Mouse (Mus musculus): ENCODE results near the gene Itih5.

Gene Itih5

DNA sequence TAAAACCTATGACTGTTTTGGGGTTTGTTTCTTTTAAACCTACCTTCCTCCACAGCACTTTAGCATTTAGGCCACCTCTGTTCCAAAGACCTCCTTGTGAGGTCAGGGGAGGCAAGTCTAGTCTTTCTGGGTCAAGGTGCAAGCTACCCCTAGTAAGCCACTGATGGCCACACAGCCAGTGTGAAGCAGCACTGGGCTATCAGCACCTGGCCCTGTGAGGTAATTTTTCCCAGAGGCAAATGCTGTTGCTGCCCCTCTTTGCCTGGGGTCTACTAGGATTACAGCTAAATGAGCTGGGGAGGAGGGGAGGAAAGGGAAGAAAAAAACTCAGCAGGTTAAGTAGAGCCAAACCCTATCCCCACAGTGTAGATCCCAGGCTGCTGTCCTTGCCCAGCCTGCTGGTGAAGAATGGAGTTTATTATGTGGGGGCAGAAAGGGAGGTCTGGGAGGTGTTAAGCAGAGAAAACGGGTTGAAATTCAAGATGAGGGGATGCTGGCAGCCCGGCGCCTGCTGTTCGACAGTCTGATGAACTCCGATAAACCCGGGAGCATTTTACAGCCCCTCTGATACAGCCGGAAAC is 110.6 kb downstream of the Itih5 start:
- DNase-seq = no peak

DNA sequence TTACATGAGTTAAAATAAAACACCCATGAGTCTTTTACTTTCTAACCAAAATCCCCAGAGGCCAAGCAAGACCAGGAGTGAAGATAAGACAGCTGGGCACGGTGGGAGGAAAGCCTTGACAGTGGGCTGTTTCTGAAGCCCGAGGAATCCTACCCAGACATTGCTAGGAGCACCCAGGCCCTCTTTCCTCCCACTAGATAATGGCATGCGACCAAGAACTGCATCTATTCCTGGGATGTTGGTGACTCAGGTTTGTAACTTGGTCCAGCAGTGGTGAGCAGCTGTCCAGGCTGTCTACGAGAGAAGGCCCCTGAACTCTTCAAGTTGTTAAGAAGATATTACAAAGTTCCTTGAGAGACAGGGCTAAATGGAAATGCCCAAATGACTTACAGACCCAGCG is 112.5 kb downstream of the Itih5 start:
- no peak for DNase-seq

GRCm38 (mm10) chr2:10272604-10273115 is 119.3 kb downstream of the Itih5 start:
- DNase-seq = no peak

- DNase-seq = no peak
Observed at GRCm38 (mm10) chr2:10273541-10274050, 120.2 kb downstream of the Itih5 start.

GRCm38 (mm10) chr2:10276194-10276593 is 122.8 kb downstream of the Itih5 start:
- DNase-seq = no peak

GRCm38 (mm10) chr2:10283686-10284085 is 130.3 kb downstream of the Itih5 start:
- DNase-seq = no peak

- no peak for DNase-seq
Observed at GRCm38 (mm10) chr2:10284636-10285270, 131.4 kb downstream of the Itih5 start.

- DNase-seq = no peak
Observed at GRCm38 (mm10) chr2:10285975-10286374, 132.6 kb downstream of the Itih5 start.

GRCm38 (mm10) chr2:10288142-10288831 is 134.9 kb downstream of the Itih5 start:
- peak in 1 of 2 experiments; percentile 53 for DNase-seq

DNA sequence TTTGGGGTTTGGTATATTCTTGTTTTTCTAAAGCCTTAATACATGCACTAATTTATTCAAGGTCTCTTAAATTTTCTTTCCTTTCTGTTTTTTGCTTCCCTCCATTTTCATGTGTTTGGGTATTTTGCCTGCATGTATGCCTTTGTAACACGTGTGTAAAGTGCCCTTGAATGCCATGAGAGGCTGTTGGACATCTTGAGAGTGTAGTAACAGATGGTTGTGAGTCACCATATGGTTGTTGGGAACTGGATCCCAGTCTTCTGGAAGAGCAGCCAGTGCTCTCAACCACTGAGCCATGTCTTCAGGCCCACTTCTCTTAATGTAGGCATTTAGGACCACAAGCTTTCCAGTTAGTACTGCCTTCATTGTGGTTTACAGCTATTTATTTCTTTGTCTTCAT is 135.5 kb downstream of the Itih5 start:
- no peak for DNase-seq

GRCm38 (mm10) chr2:10290115-10290514 is 136.7 kb downstream of the Itih5 start:
- DNase-seq = no peak

- DNase-seq = no peak
Observed at GRCm38 (mm10) chr2:10293556-10294206, 140.3 kb downstream of the Itih5 start.

- no peak for DNase-seq
Observed at GRCm38 (mm10) chr2:10295908-10296307, 142.5 kb downstream of the Itih5 start.

- no peak for DNase-seq
Observed at GRCm38 (mm10) chr2:10300244-10300643, 146.9 kb downstream of the Itih5 start.

- DNase-seq = no peak
Observed at GRCm38 (mm10) chr2:10300771-10301170, 147.4 kb downstream of the Itih5 start.

DNA sequence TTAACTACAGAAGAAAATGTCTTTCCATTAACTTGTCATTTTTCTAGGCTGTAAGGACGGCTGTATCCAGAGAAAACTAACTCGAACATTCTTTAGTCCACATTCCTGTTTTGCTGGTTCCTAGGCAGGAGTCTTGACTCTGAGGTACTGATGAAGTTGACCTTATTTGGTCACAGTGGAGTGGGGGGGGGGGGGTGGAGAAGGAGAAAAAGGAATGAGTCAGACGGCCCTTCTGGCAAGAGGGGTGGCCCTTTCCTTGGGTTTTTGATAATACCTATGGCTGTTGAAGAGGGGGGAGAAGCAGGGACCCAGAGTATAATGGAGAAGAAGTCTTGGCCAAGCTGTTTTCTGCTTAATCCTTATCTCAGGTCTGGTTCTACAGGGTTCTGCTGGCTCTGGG is 148.0 kb downstream of the Itih5 start:
- no peak for DNase-seq

- no peak for DNase-seq
Observed at GRCm38 (mm10) chr2:10301997-10302396, 148.6 kb downstream of the Itih5 start.

GRCm38 (mm10) chr2:10304911-10305310 is 151.5 kb downstream of the Itih5 start:
- DNase-seq = no peak

All from spleen, adult 18-20 months (tissue).